Mouse (Mus musculus): ENCODE results near the gene Hivep3.

DNA sequence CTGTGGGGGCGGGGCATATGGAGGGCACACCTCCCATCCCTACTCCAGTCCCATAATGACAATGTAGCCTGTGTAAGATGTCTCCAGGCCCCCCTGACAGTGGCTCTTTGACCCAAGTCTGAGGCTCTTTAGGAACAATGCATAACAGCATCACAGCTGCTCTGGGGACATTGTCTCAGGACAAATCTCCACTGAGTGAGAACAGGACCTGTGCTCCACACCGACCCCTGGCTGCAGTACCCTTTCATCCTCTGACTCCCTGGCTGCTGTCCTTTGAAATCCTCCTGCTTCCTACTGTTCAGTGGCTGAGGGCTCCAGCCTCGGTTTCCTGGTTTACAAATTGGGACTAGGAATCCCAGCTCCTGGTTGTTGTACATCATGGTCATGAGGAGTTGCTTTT, 269.4 kb downstream of the Hivep3 start:
- TF ChIP-seq CTCF (IDR thresholded peaks at IDR 0.05; ENCODE audit: low read depth, low read length) (no peak), POLR2A (IDR thresholded peaks at IDR 0.05; ENCODE audit: extremely low read depth, insufficient read depth, low read length) (no peak)
